Mouse (Mus musculus) forebrain, embryonic 14.5 days (tissue): ENCODE measurements at regions not wholly inside any gene's neighbourhood (a gene's known extent, or its start where the extent isn't known, plus 50 kb on each side); places are given as distances from the start of the nearest gene placed in this dataset.
A peak's percentile ranks its signal among the peaks of the same experiment; 100 is the strongest.

Experiments used
- ATAC-seq: fragments of 200-750 bp; cut with Nextera tagmentation; 2 replicates; pipeline ENCODE4 v1.8.0; 2017; ENCODE audit warnings: mild to moderate bottlenecking, moderate library complexity
- DNase-seq: peaks from one replicate; pipeline ENCODE4 v3.0.0-alpha.2; 2015; ENCODE audit warnings: low spot score
- H3K27ac ChIP-seq: fragments of 300-500 bp; sonication (generic); 2 replicates; pipeline ENCODE4 v1.5.1; 2014; ENCODE audit warnings: low read depth, mild to moderate bottlenecking, control low read depth, low read length, moderate library complexity
- H3K27me3 ChIP-seq: fragments of 300-500 bp; sonication (generic); replicated peaks from 2 replicates; pipeline ENCODE4 v1.6.1; 2014; ENCODE audit warnings: low read length, control low read depth, mixed read lengths; ENCODE audit not compliant: control insufficient read depth, insufficient read depth
- H3K36me3 ChIP-seq: fragments of 300-500 bp; sonication (generic); 2 replicates; pipeline ENCODE4 v1.6.1; 2014; ENCODE audit warnings: low read length, control low read depth; ENCODE audit not compliant: control insufficient read depth, insufficient read depth
- H3K4me1 ChIP-seq: fragments of 300-500 bp; sonication (generic); 2 replicates; pipeline ENCODE4 v1.6.1; 2014; ENCODE audit warnings: antibody characterized with exemption, low read length, control low read depth; ENCODE audit not compliant: control insufficient read depth, insufficient read depth
- H3K4me2 ChIP-seq: fragments of 300-500 bp; sonication (generic); 2 replicates; pipeline ENCODE4 v1.6.1; 2014; ENCODE audit warnings: mild to moderate bottlenecking, control low read depth, low read length
- H3K4me3 ChIP-seq: fragments of 300-500 bp; sonication (generic); 2 replicates; pipeline ENCODE4 v1.5.1; 2014; ENCODE audit warnings: low read depth, low read length, control low read depth
- H3K9ac ChIP-seq: fragments of 300-500 bp; sonication (generic); 2 replicates; pipeline ENCODE4 v1.6.1; 2014; ENCODE audit warnings: mild to moderate bottlenecking, low read length, control low read depth, moderate library complexity
- H3K9me3 ChIP-seq: fragments of 300-500 bp; sonication (generic); replicated peaks from 2 replicates; pipeline ENCODE4 v1.6.1; 2016; ENCODE audit warnings: low read length, control low read depth, mixed read lengths; ENCODE audit not compliant: control insufficient read depth
- WGBS: fragments of 180-500 bp; shearing (Covaris S2); extraction: QIAGEN DNeasy Blood & Tissue Kit; methylation state at CpG from one replicate; pipeline ENCODE4 v1.1.7; 2014; 5-methylcytosine and 5-hydroxymethylcytosine counted together

- Histone ChIP-seq H3K36me3 (no peaks in the 10 kb centered on the region), H3K4me3 (no peak overlapping the region), H3K27me3 (0 out of 2 replicates have a peak, but pooled peaks cover 3% of the 10 kb centered on the region), H3K4me1 (no peaks in the 10 kb centered on the region), H3K4me2 (no peak overlapping the region), H3K9me3 (no peaks in the 10 kb centered on the region), H3K9ac (no peak overlapping the region), H3K27ac (no peak overlapping the region)
- DNase-seq (no peak), ATAC-seq (no peak)
- WGBS: 74% methylated on average over 6 of the region's 6 CpGs
These were observed 465.3 kb upstream of the Smim15 start for GRCm38 (mm10) chr13:107578968-107579367.

GRCm38 (mm10) chr13:107577809-107578208, 466.4 kb upstream of the Smim15 start:
- no peak overlapping the region for H3K27ac ChIP-seq
- H3K4me2 ChIP-seq: no peak overlapping the region
- H3K4me1 ChIP-seq: no peaks in the 10 kb centered on the region
- DNase-seq (no peak), ATAC-seq (no peak)
- 80% methylated on average over 8 of the region's 8 CpGs for WGBS
- no peaks in the 10 kb centered on the region for H3K9me3 ChIP-seq
- H3K36me3 ChIP-seq: no peaks in the 10 kb centered on the region
- H3K4me3 ChIP-seq: no peak overlapping the region
- 0 out of 2 replicates have a peak, but pooled peaks cover 3% of the 10 kb centered on the region for H3K27me3 ChIP-seq
- H3K9ac ChIP-seq: no peak overlapping the region

GRCm38 (mm10) chr13:107577272-107577671, 467.0 kb upstream of the Smim15 start:
- Histone ChIP-seq H3K27me3 (0 out of 2 replicates have a peak, but pooled peaks cover 3% of the 10 kb centered on the region), H3K4me1 (no peaks in the 10 kb centered on the region), H3K27ac (no peak overlapping the region), H3K9me3 (no peaks in the 10 kb centered on the region), H3K4me2 (no peak overlapping the region), H3K4me3 (no peak overlapping the region), H3K36me3 (no peaks in the 10 kb centered on the region), H3K9ac (no peak overlapping the region)
- ATAC-seq: no peak
- WGBS: 86% methylated on average over 4 of the region's 4 CpGs
- DNase-seq: no peak

- WGBS: 91% methylated on average over 5 of the region's 5 CpGs
- Histone ChIP-seq H3K27me3 (0 out of 2 replicates have a peak, but pooled peaks cover 3% of the 10 kb centered on the region), H3K4me1 (no peaks in the 10 kb centered on the region), H3K9ac (no peak overlapping the region), H3K4me2 (no peak overlapping the region), H3K27ac (no peak overlapping the region), H3K4me3 (no peak overlapping the region), H3K36me3 (no peaks in the 10 kb centered on the region), H3K9me3 (no peaks in the 10 kb centered on the region)
- ATAC-seq (no peak), DNase-seq (no peak)
These were observed 467.5 kb upstream of the Smim15 start for GRCm38 (mm10) chr13:107576701-107577100.

GRCm38 (mm10) chr13:107575025-107575424, 469.2 kb upstream of the Smim15 start:
- ATAC-seq (no peak), DNase-seq (no peak)
- H3K4me3 ChIP-seq: no peak overlapping the region
- no peaks in the 10 kb centered on the region for H3K9me3 ChIP-seq
- H3K27me3 ChIP-seq: 0 out of 2 replicates have a peak, but pooled peaks cover 7% of the 10 kb centered on the region
- no peak overlapping the region for H3K27ac ChIP-seq
- H3K9ac ChIP-seq: no peak overlapping the region
- H3K36me3 ChIP-seq: no peaks in the 10 kb centered on the region
- WGBS: 79% methylated on average over 3 of the region's 3 CpGs
- H3K4me2 ChIP-seq: no peak overlapping the region
- H3K4me1 ChIP-seq: no peaks in the 10 kb centered on the region

DNA sequence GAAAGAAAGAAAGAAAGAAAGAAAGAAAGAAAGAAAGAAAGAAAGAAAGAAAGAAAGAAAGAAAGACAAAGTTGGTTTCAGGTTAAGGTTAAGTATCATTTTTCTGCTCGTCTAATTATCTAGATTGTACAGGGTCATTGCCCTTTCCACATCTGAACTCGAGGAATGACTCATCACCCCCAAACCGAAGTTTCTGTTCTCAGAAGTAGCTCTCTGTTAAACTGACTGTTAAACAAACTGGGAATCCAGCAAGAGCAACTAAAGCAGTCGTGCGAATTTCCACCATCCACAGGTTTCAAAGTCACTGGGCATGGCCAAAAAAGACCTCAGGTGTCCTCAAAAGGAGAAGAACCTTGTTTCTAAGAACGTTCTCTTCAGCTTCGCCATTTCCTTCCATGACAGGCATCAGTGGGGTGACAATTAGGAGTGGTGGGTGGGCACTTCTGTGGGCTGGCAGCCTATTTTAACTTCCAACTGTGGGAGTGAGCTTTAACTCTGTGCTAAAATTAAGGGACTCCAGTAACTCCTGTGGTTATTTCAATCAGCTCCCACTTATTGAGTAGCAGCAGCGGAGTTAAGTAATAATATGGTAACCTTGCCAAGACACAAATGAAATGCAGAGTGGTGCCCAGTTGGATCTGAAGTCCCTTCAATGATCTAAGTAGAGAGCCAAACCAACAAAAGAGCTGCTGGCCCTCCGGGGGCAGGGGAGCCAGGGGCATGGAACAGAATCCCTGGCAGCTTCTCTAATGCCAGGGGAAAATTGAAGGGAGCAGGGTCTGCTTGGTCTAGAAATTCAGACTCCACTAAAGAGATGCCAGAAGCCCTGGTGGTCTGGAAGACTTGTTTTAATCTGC, 470.5 kb upstream of the Smim15 start:
- no peak overlapping the region for H3K27ac ChIP-seq
- ATAC-seq: no peak
- DNase-seq: peak; percentile 57
- H3K4me2 ChIP-seq: no peak overlapping the region
- no peaks in the 10 kb centered on the region for H3K36me3 ChIP-seq
- WGBS: 78% methylated on average over 9 of the region's 9 CpGs
- H3K4me1 ChIP-seq: no peaks in the 10 kb centered on the region
- no peak overlapping the region for H3K4me3 ChIP-seq
- 0 out of 2 replicates have a peak, but pooled peaks cover 7% of the 10 kb centered on the region for H3K27me3 ChIP-seq
- H3K9me3 ChIP-seq: no peaks in the 10 kb centered on the region
- H3K9ac ChIP-seq: no peak overlapping the region

DNA sequence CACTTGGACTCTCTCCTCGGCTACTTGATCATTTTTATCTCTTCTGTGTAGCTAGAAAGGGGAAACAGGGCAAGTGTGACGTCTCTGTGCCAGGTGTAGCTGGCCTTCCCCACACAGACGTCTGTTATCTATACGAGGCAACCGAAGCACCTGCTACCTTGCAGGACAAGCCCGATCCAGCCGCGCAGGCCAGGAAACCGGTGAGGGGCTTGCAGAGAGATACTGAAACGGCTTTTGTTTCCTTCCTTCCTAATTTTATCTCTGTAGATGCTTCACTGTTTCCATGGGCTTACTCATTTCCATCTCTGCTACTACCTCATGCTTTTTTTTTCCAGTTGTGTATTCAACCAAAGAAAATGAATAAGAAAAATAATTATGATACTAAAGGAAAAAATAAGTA, 472.7 kb upstream of the Smim15 start:
- Histone ChIP-seq H3K9ac (no peak overlapping the region), H3K27ac (no peak overlapping the region), H3K27me3 (0 out of 2 replicates have a peak, but pooled peaks cover 7% of the 10 kb centered on the region), H3K9me3 (no peaks in the 10 kb centered on the region), H3K4me2 (no peak overlapping the region), H3K4me1 (no peaks in the 10 kb centered on the region), H3K36me3 (no peaks in the 10 kb centered on the region), H3K4me3 (no peak overlapping the region)
- ATAC-seq: no peak
- 90% methylated on average over 10 of the region's 10 CpGs for WGBS
- no peak for DNase-seq

DNA sequence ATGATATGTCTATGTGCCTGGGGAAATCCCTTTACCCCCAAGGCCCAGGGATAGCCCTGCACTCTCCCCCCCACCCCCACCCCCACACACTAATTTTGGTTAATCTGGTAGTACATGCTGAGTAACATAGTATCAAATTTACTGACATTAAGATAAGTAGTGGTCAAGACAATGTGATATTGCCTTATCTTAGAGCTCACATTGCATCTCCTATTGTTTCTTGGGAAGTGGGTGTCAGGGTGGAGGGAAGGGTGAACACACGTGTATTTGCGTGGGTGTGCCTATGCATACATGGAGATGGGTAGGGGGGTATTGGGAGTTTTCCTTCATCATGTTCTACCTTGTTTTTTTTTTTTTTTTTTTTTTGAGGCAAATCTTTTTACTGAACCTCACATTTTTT, 474.8 kb upstream of the Smim15 start:
- H3K4me2 ChIP-seq: no peak overlapping the region

DNA sequence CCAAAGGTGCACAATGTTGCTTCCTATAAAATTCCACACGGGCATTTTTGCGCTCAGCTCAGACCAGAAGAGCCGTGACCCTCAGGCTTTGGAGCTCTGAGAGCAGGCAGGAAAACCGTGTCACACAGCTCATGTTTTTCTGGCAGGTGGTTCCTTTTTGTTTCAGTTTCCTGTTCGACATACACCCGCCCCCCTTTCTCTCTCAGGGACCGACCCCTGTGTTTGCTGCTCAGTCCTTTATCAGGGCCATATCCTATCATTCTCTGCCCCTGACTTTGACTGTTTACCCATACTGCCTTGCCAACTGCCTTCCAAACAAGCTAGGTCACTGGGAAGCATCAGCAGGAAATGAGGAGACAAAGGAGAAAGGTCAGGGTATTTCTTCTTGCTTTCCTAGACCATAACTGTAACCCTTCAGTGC, 475.5 kb upstream of the Smim15 start:
- Histone ChIP-seq H3K4me3 (no peak overlapping the region), H3K9me3 (no peaks in the 10 kb centered on the region), H3K27me3 (0 out of 2 replicates have a peak, but pooled peaks cover 4% of the 10 kb centered on the region), H3K4me1 (no peaks in the 10 kb centered on the region), H3K4me2 (no peak overlapping the region), H3K9ac (no peak overlapping the region), H3K36me3 (no peaks in the 10 kb centered on the region), H3K27ac (no peak overlapping the region)
- DNase-seq: no peak
- 82% methylated on average over 7 of the region's 7 CpGs for WGBS
- no peak for ATAC-seq

More for the DNA sequence above, 474.8 kb upstream of the Smim15 start:
- no peak for DNase-seq
- Histone ChIP-seq H3K4me3 (no peak overlapping the region), H3K36me3 (no peaks in the 10 kb centered on the region), H3K9ac (no peak overlapping the region), H3K27ac (no peak overlapping the region), H3K9me3 (no peaks in the 10 kb centered on the region), H3K4me1 (no peaks in the 10 kb centered on the region), H3K27me3 (0 out of 2 replicates have a peak, but pooled peaks cover 4% of the 10 kb centered on the region)
- no peak for ATAC-seq
- WGBS: 82% methylated on average over 2 of the region's 2 CpGs
